Mouse (Mus musculus) cerebellum, adult 2 months (tissue): ENCODE measurements around the gene Fgfr2.

Experiments
- CTCF ChIP-seq: fragments of 200-500 bp; IDR thresholded peaks from 2 replicates; pipeline ENCODE4 v1.5.1; 2011; ENCODE audit warnings: low read depth, mild to moderate bottlenecking, control low read depth, low read length, moderate library complexity, borderline replicate concordance; ENCODE audit not compliant: insufficient read depth
- POLR2A ChIP-seq: fragments of 200-500 bp; IDR thresholded peaks from 2 replicates; pipeline ENCODE4 v1.6.1; 2011; ENCODE audit warnings: low read length, control low read depth, borderline replicate concordance; ENCODE audit not compliant: insufficient read depth

- TF ChIP-seq POLR2A, result no peak
- no peak for TF ChIP-seq CTCF
These were observed 679.4 kb downstream of the Fgfr2 start for GRCm38 (mm10) chr7:132443769-132444168.
